Mouse (Mus musculus) G1E (cell line): ENCODE data around the gene Actr2.

Experiments
- CTCF ChIP-seq: IDR thresholded peaks from 2 replicates; pipeline ENCODE4 v1.5.1; 2012; ENCODE audit warnings: low read depth, low read length, inconsistent platforms, mixed read lengths
- GATA1 ChIP-seq: IDR thresholded peaks from 2 replicates; pipeline ENCODE4 v1.6.1; 2012; ENCODE audit warnings: borderline replicate concordance, low read length, inconsistent platforms, mixed read lengths
- GATA2 ChIP-seq: IDR thresholded peaks from 2 replicates; pipeline ENCODE4 v1.6.1; 2012; ENCODE audit warnings: low read depth, low read length, inconsistent platforms, borderline replicate concordance
- TAL1 ChIP-seq: conservative IDR thresholded peaks from 2 replicates; pipeline ENCODE4 v1.6.1; 2012; ENCODE audit warnings: low read depth, low read length, inconsistent platforms, mixed read lengths

GRCm38 (mm10) chr11:20018905-20019304 lies 93.8 kb downstream of the Actr2 start:
- no peak for TF ChIP-seq CTCF
- TF ChIP-seq GATA2, result no peak
- no peak for TF ChIP-seq GATA1
- no peak for TF ChIP-seq TAL1
